Mouse (Mus musculus) inflammation-experienced regulatory T-cells, adult 6 months (primary cell): ENCODE measurements at regions not wholly inside any gene's neighbourhood (a gene's known extent, or its start where the extent isn't known, plus 50 kb on each side); places are given as distances from the start of the nearest gene placed in this dataset.

Experiments used
- ATAC-seq: one replicate; pipeline ENCODE4 v1.8.0; 2017

DNA sequence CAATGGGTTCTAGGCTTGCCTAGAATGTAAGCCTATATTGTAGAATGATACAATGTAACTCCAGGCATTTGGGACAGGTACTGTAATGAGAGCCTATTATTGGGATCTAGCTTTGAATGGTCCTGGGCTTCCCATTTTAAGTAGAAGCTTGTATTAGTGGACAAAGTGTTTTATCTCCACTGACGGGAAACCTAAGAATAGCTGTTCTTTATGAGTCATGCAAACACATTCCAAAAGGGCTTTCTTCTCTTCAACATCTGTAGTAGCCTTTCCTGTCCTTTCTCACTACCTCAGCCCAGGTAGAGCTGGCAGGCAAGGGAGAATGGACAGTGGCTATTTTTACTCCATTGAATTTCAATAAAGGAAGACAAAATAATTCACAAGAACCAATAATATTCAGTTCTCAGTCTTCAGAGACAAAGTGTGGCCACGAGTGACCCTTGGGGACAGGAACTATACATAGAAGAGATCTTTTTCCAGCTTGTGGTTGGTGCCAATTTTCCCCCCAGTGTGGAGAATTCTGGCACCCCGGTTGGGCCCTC is 82.8 kb downstream of the Csl start:
- no peak for ATAC-seq

DNA sequence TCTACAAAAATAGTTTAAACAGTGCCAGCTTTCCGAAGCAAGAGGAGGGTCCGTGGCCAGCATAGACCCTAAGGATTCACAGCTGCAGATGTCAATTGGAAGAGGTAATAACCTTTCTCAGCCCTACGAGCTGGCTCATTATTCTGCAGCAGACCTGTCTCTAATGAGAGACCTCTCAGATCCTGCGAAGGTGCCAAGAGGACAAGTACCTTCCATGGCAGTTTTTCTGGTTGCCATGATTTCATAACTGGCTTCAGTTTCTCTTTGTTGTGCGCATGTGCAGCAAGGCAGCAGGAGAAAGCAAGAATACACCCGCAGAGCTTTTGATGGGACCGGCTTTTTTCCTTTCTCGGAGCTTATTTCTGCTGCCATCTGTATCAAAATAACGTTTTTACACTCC is 81.4 kb downstream of the Csl start:
- ATAC-seq: no peak

DNA sequence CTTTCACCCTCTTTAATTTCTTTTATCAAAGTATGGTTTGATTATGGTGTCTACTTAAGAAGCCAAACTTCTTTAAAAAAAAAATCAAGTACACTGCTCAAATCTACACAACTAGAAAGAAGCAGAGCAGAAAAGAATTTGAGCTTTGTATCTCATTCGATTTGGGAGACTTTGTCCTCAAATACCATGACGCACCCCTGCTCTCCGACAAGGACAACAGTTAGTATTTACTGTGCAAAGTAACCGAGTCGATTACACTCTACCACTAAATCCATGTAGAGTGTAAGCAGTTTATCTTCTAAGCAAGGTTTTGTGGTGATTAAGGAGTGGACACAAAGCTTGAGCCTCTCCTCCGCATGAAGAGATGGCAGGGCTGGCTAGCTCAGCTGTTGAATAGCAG is 79.6 kb downstream of the Csl start:
- no peak for ATAC-seq

GRCm38 (mm10) chr10:99681932-99682331 is 77.5 kb downstream of the Csl start:
- ATAC-seq: no peak

DNA sequence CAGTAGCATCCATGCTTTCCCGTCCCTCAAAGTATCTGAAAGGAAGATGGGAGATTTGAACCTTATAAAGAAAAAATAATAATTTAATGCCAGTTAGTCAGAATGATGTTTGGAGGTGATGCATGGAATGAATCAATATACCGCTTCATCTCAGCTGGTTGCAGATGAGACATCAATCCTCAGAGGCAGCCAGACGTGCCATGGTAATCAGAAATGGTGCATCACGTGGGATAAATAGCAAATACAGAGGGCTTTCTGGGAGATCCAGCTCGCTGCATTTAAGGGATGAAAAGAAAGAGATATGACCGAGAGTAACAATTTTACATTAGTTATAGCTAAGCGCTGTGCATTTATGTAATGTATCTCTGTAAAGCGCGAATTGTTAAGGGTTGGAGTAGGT is 77.1 kb downstream of the Csl start:
- no peak for ATAC-seq

DNA sequence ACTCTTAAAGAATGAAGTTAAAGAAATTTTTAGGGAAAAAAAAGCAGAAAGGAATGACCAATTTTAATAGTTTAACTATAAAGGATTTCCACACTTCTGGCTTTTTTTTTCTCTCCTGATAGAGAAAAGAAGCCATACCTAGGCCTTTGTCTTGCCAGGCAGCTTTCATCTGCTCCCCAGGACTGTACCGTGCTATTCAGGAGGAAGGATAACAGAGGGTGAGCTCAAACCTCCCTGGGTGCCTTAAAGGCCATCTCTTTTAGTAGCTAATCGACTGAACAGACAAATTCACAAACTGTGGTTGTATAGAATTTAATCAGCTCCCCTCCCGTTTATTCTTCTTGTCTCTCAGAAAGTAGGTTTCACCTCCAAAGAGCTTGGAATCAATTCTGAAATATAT is 76.1 kb downstream of the Csl start:
- no peak for ATAC-seq

DNA sequence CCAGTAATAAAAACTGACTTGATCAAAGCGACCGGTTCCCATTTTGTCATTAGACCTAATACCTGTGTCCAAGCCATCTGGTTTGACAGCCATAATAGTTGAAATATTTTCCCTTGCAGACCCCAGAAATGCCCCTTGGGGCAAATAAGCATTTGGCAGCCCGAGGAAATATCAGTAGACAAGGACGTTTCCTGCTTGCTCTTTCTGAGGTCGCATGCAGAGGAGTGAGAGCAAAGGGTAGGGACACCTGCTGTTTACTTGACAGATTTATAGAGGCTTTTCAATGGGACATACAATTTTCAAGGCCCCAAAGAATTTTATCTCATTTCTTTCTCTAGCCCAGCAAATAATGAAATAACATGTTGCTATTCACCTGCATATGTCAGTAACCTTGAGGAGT is 73.5 kb downstream of the Csl start:
- no peak for ATAC-seq

- ATAC-seq: no peak
Observed at GRCm38 (mm10) chr10:99687011-99687410, 72.4 kb downstream of the Csl start.

- ATAC-seq: no peak
Observed at GRCm38 (mm10) chr10:99697696-99698095, 61.8 kb downstream of the Csl start.

- no peak for ATAC-seq
Observed at GRCm38 (mm10) chr10:99699498-99699897, 60.0 kb downstream of the Csl start.

DNA sequence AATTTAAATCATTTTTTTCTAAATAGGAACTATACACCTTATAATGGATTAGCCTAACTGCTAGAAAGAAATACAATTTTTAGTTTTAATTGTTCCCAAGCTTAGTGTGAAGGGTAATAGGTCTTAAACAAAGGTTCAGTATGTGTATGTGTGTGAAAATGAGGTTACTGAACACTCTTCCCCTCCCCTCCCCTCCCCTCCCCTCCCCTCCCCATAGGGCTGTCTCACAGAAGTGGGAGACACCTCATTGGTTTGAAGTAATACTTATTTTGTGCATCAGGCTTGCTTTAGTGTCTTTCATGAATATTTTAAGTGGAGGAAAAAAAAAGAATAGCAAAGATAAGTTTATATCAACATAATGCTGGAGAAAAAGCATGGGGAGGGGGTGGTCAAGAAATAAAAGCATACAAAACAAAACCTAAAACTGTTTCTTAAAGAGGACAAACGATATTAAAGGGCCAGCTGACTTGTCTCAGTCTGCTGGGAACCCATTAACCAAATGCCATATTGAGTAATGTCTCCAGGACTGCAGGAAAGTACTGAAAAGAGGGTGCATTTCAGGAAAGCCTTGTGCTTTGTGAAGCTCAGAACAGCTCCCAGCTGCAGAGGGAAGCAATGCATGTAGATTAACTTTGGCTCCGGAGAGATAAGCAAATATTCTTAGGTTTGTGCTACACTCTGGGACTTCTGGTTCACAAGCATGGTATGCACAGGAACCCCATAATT is 59.2 kb downstream of the Csl start:
- ATAC-seq: no peak
